Mouse (Mus musculus) heart, embryonic 13.5 days (tissue): ENCODE data around the gene Me3. TPM values are rescaled to one million over a fixed set of nuclear protein-coding genes. Genes with fewer than 3 reads are reported as not detected.

Source experiments
- ATAC-seq: fragments of 200-750 bp; cut with Nextera tagmentation; 2 replicates; pipeline ENCODE4 v1.8.0; 2017; ENCODE audit warnings: moderate TSS enrichment; ENCODE audit not compliant: insufficient number of reproducible peaks, low FRiP score, low TSS enrichment; ENCODE audit errors: extremely low read depth
- H3K27ac ChIP-seq: fragments of 300-500 bp; sonication (generic); replicated peaks from 2 replicates; pipeline ENCODE4 v1.5.1; 2015; ENCODE audit warnings: moderate library complexity, mild to moderate bottlenecking, inconsistent platforms
- H3K27me3 ChIP-seq: fragments of 300-500 bp; sonication (generic); replicated peaks from 2 replicates; pipeline ENCODE4 v1.6.1; 2015; ENCODE audit warnings: mild to moderate bottlenecking, inconsistent platforms
- H3K36me3 ChIP-seq: fragments of 300-500 bp; sonication (generic); 2 replicates; pipeline ENCODE4 v1.6.1; 2015; ENCODE audit warnings: mild to moderate bottlenecking, inconsistent platforms
- H3K4me1 ChIP-seq: fragments of 300-500 bp; sonication (generic); 2 replicates; pipeline ENCODE4 v1.6.1; 2015; ENCODE audit warnings: inconsistent platforms
- H3K4me2 ChIP-seq: fragments of 300-500 bp; sonication (generic); 2 replicates; pipeline ENCODE4 v1.6.1; 2015; ENCODE audit warnings: inconsistent platforms, mild to moderate bottlenecking, moderate library complexity
- H3K4me3 ChIP-seq: fragments of 300-500 bp; sonication (generic); 2 replicates; pipeline ENCODE4 v1.5.1; 2015; ENCODE audit warnings: moderate library complexity, mild to moderate bottlenecking, inconsistent platforms
- H3K9ac ChIP-seq: fragments of 300-500 bp; sonication (generic); 2 replicates; pipeline ENCODE4 v1.6.1; 2015; ENCODE audit warnings: inconsistent platforms, mild to moderate bottlenecking, moderate library complexity
- H3K9me3 ChIP-seq: fragments of 300-500 bp; sonication (generic); 2 replicates; pipeline ENCODE4 v1.6.1; 2016; ENCODE audit warnings: inconsistent platforms
- WGBS: fragments of 180-500 bp; shearing (Covaris S2); methylation state at CpG from one replicate; pipeline ENCODE4 v1.1.7; 2015; ENCODE audit warnings: mixed read lengths; 5-methylcytosine and 5-hydroxymethylcytosine counted together
- polyA plus RNA-seq: library from polyadenylated mRNA; unstranded; fragments of >200 nt; fragmentation: Nextera tagmentation; extraction: Ambion mirVana; gene quantifications from 2 replicates; pipeline ENCODE4 v1.2.1, GENCODE M21; 2015

The Me3 gene
- polyA plus RNA-seq, 1 experiment from 2014 or later: 3.6 TPM

GRCm38 (mm10) chr7:89787735-89788134 is 155.5 kb downstream of the Me3 start:
- no peaks in the 10 kb centered on the region for H3K27me3 ChIP-seq
- H3K9ac ChIP-seq: no peak overlapping the region
- peaks cover 3% of the 10 kb centered on the region for H3K4me1 ChIP-seq
- WGBS: 77% methylated on average over 7 of the region's 7 CpGs
- no peaks in the 10 kb centered on the region for H3K9me3 ChIP-seq
- ATAC-seq: no peak
- H3K27ac ChIP-seq: no peak overlapping the region
- no peak overlapping the region for H3K4me3 ChIP-seq
- no peak overlapping the region for H3K4me2 ChIP-seq
- H3K36me3 ChIP-seq: no peaks in the 10 kb centered on the region

GRCm38 (mm10) chr7:89792576-89792975 is 160.4 kb downstream of the Me3 start:
- no peaks in the 10 kb centered on the region for H3K36me3 ChIP-seq
- no peak overlapping the region for H3K4me2 ChIP-seq
- no peaks in the 10 kb centered on the region for H3K4me1 ChIP-seq
- H3K27me3 ChIP-seq: no peaks in the 10 kb centered on the region
- H3K9ac ChIP-seq: no peak overlapping the region
- H3K27ac ChIP-seq: no peak overlapping the region
- H3K9me3 ChIP-seq: no peaks in the 10 kb centered on the region
- ATAC-seq: no peak
- WGBS: 75% methylated on average over 1 of the region's 1 CpGs
- no peak overlapping the region for H3K4me3 ChIP-seq

- no peak for ATAC-seq
- Histone ChIP-seq H3K27ac (no peak overlapping the region), H3K27me3 (no peaks in the 10 kb centered on the region), H3K36me3 (no peaks in the 10 kb centered on the region), H3K9me3 (no peaks in the 10 kb centered on the region), H3K4me3 (no peak overlapping the region), H3K4me1 (peaks cover 5% of the 10 kb centered on the region), H3K9ac (no peak overlapping the region), H3K4me2 (no peak overlapping the region)
- WGBS: 60% methylated on average over 3 of the region's 3 CpGs
These were observed 163.2 kb downstream of the Me3 start for GRCm38 (mm10) chr7:89795366-89795765.

- Histone ChIP-seq H3K4me1 (peaks cover 5% of the 10 kb centered on the region), H3K4me2 (no peak overlapping the region), H3K9ac (no peak overlapping the region), H3K27me3 (no peaks in the 10 kb centered on the region), H3K9me3 (no peaks in the 10 kb centered on the region), H3K27ac (no peak overlapping the region), H3K36me3 (no peaks in the 10 kb centered on the region), H3K4me3 (no peak overlapping the region)
- no peak for ATAC-seq
- 46% methylated on average over 6 of the region's 6 CpGs for WGBS
These were observed 164.2 kb downstream of the Me3 start for GRCm38 (mm10) chr7:89796351-89796801.

GRCm38 (mm10) chr7:89798358-89799020 is 166.3 kb downstream of the Me3 start:
- Histone ChIP-seq H3K4me3 (no peak overlapping the region), H3K27ac (no peak overlapping the region), H3K27me3 (no peaks in the 10 kb centered on the region), H3K4me2 (no peak overlapping the region), H3K9ac (no peak overlapping the region), H3K4me1 (peaks cover 5% of the 10 kb centered on the region), H3K36me3 (no peaks in the 10 kb centered on the region), H3K9me3 (no peaks in the 10 kb centered on the region)
- WGBS: 67% methylated on average over 8 of the region's 8 CpGs
- no peak for ATAC-seq

- H3K4me3 ChIP-seq: no peak overlapping the region
- H3K36me3 ChIP-seq: no peaks in the 10 kb centered on the region
- no peak overlapping the region for H3K4me2 ChIP-seq
- no peak overlapping the region for H3K27ac ChIP-seq
- H3K9ac ChIP-seq: no peak overlapping the region
- H3K9me3 ChIP-seq: no peaks in the 10 kb centered on the region
- no peak for ATAC-seq
- H3K27me3 ChIP-seq: no peaks in the 10 kb centered on the region
- 65% methylated on average over 3 of the region's 3 CpGs for WGBS
- peaks cover 5% of the 10 kb centered on the region for H3K4me1 ChIP-seq
These were observed 170.3 kb downstream of the Me3 start for GRCm38 (mm10) chr7:89802447-89802846.

GRCm38 (mm10) chr7:89803966-89804365 is 171.8 kb downstream of the Me3 start:
- no peaks in the 10 kb centered on the region for H3K27me3 ChIP-seq
- H3K36me3 ChIP-seq: no peaks in the 10 kb centered on the region
- no peak for ATAC-seq
- peaks cover 3% of the 10 kb centered on the region; the same call in 1 of the 2 replicates for H3K4me1 ChIP-seq
- no peak overlapping the region for H3K9ac ChIP-seq
- no peak overlapping the region for H3K4me2 ChIP-seq
- no peak overlapping the region for H3K4me3 ChIP-seq
- no peaks in the 10 kb centered on the region for H3K9me3 ChIP-seq
- no peak overlapping the region for H3K27ac ChIP-seq
- WGBS: 71% methylated on average over 4 of the region's 4 CpGs

- Histone ChIP-seq H3K36me3 (no peaks in the 10 kb centered on the region), H3K4me1 (peaks cover 11% of the 10 kb centered on the region; the same call in 1 of the 2 replicates), H3K9ac (no peak overlapping the region), H3K4me2 (no peak overlapping the region), H3K27ac (no peak overlapping the region), H3K9me3 (no peaks in the 10 kb centered on the region), H3K4me3 (no peak overlapping the region), H3K27me3 (no peaks in the 10 kb centered on the region)
- no peak for ATAC-seq
- WGBS: 19% methylated on average over 2 of the region's 2 CpGs
These were observed 177.2 kb downstream of the Me3 start for GRCm38 (mm10) chr7:89809400-89809799.

GRCm38 (mm10) chr7:89828436-89829065 is 196.4 kb downstream of the Me3 start:
- Histone ChIP-seq H3K9ac (no peak overlapping the region), H3K27me3 (no peaks in the 10 kb centered on the region), H3K36me3 (no peaks in the 10 kb centered on the region), H3K4me1 (no peaks in the 10 kb centered on the region), H3K27ac (no peak overlapping the region), H3K9me3 (no peaks in the 10 kb centered on the region), H3K4me3 (no peak overlapping the region), H3K4me2 (no peak overlapping the region)
- 67% methylated on average over 4 of the region's 4 CpGs for WGBS
- no peak for ATAC-seq

GRCm38 (mm10) chr7:89829201-89829600 is 197.0 kb downstream of the Me3 start:
- ATAC-seq: no peak
- Histone ChIP-seq H3K9me3 (no peaks in the 10 kb centered on the region), H3K36me3 (no peaks in the 10 kb centered on the region), H3K27ac (no peak overlapping the region), H3K9ac (no peak overlapping the region), H3K4me2 (no peak overlapping the region), H3K4me3 (no peak overlapping the region), H3K27me3 (no peaks in the 10 kb centered on the region), H3K4me1 (no peaks in the 10 kb centered on the region)
- 41% methylated on average over 7 of the region's 7 CpGs for WGBS

GRCm38 (mm10) chr7:89833521-89833920 is 201.3 kb downstream of the Me3 start:
- Histone ChIP-seq H3K9ac (no peak overlapping the region), H3K36me3 (no peaks in the 10 kb centered on the region), H3K4me3 (no peak overlapping the region), H3K27me3 (no peaks in the 10 kb centered on the region), H3K4me2 (no peak overlapping the region), H3K27ac (no peak overlapping the region), H3K9me3 (no peaks in the 10 kb centered on the region), H3K4me1 (peaks cover 10% of the 10 kb centered on the region)
- 83% methylated on average over 8 of the region's 8 CpGs for WGBS
- no peak for ATAC-seq

- 75% methylated on average over 8 of the region's 8 CpGs for WGBS
- Histone ChIP-seq H3K9me3 (no peaks in the 10 kb centered on the region), H3K36me3 (no peaks in the 10 kb centered on the region), H3K27ac (no peak overlapping the region), H3K4me1 (peaks cover 10% of the 10 kb centered on the region), H3K27me3 (no peaks in the 10 kb centered on the region), H3K9ac (no peak overlapping the region), H3K4me2 (no peak overlapping the region), H3K4me3 (no peak overlapping the region)
- no peak for ATAC-seq
These were observed 203.4 kb downstream of the Me3 start for GRCm38 (mm10) chr7:89835566-89835965.
